Mouse (Mus musculus) liver, embryonic 14.5 days (tissue): Measurements from ENCODE around the gene Mrps5. TPM values are rescaled to one million over a fixed set of nuclear protein-coding genes. Genes with fewer than 3 reads are reported as not detected.

Source experiments
- ATAC-seq: fragments of 200-750 bp; cut with Nextera tagmentation; 2 replicates; pipeline ENCODE4 v1.8.0; 2017; ENCODE audit warnings: moderate number of reproducible peaks, mild to moderate bottlenecking, moderate library complexity; ENCODE audit not compliant: insufficient read depth
- DNase-seq, 3 experiments: peaks; one replicate each; pipeline ENCODE4 v3.0.0-alpha.2; 2012 to 2013; ENCODE audit warnings: low read depth in 3 of 3, low spot score in 3 of 3
- H3K27ac ChIP-seq: fragments of 300-500 bp; sonication (generic); 2 replicates; pipeline ENCODE4 v1.5.1; 2014; ENCODE audit warnings: moderate library complexity, mild to moderate bottlenecking, control low read depth, inconsistent platforms
- H3K27me3 ChIP-seq: fragments of 300-500 bp; sonication (generic); 2 replicates; pipeline ENCODE4 v1.6.1; 2014; ENCODE audit warnings: mild to moderate bottlenecking, low read length, moderate library complexity; ENCODE audit not compliant: control insufficient read depth, insufficient read depth
- H3K36me3 ChIP-seq: fragments of 300-500 bp; sonication (generic); replicated peaks from 2 replicates; pipeline ENCODE4 v1.6.1; 2014; ENCODE audit warnings: low read depth; ENCODE audit not compliant: control insufficient read depth, insufficient read depth
- H3K4me1 ChIP-seq, 2 experiments: fragments of 200-500 bp in 1 of 2; fragments of 300-500 bp in 1 of 2; sonication (generic) in 1 of 2; replicated peaks; 2 replicates each; pipeline ENCODE4 v1.6.1; 2012 to 2014; ENCODE audit warnings: antibody characterized with exemption in 1 of 2, inconsistent platforms in 1 of 2, low read length in 1 of 2; ENCODE audit not compliant: control insufficient read depth in 2 of 2, insufficient read depth in 2 of 2
- H3K4me2 ChIP-seq: fragments of 300-500 bp; sonication (generic); 2 replicates; pipeline ENCODE4 v1.6.1; 2014; ENCODE audit warnings: low read depth, mild to moderate bottlenecking, control low read depth, moderate library complexity
- H3K4me3 ChIP-seq, 2 experiments: fragments of 200-500 bp in 1 of 2; fragments of 300-500 bp in 1 of 2; sonication (generic) in 1 of 2; 2 replicates each; pipeline ENCODE4 v1.5.1; 2012 to 2014; ENCODE audit warnings: low read depth in 2 of 2, low read length in 2 of 2, mild to moderate bottlenecking in 2 of 2, control low read depth in 1 of 2, inconsistent platforms in 1 of 2, moderate library complexity in 1 of 2; ENCODE audit not compliant: insufficient read depth in 1 of 2
- H3K9ac ChIP-seq: fragments of 300-500 bp; sonication (generic); replicated peaks from 2 replicates; pipeline ENCODE4 v1.6.1; 2014; ENCODE audit warnings: mild to moderate bottlenecking, control low read depth, moderate library complexity
- H3K9me3 ChIP-seq: fragments of 300-500 bp; sonication (generic); 2 replicates; pipeline ENCODE4 v1.6.1; 2016; ENCODE audit warnings: low read length, mixed read lengths; ENCODE audit not compliant: control insufficient read depth
- CTCF ChIP-seq: IDR thresholded peaks from 2 replicates; pipeline ENCODE4 v1.5.1; 2016; ENCODE audit warnings: antibody characterized with exemption, low read depth, control low read depth
- EP300 ChIP-seq: IDR thresholded peaks from 2 replicates; pipeline ENCODE4 v1.6.1; 2016; ENCODE audit warnings: antibody characterized with exemption, low read depth
- WGBS: fragments of 180-500 bp; shearing (Covaris S2); extraction: QIAGEN DNeasy Blood & Tissue Kit; methylation state at CpG from one replicate; pipeline ENCODE4 v1.1.7; 2014; ENCODE audit not compliant: insufficient replicate concordance; 5-methylcytosine and 5-hydroxymethylcytosine counted together
- polyA plus RNA-seq, 2 experiments: library from polyadenylated mRNA; depleted of rRNA in 1 of 2; stranded (reverse) in 1 of 2; unstranded in 1 of 2; fragments of >200 nt; fragmentation: Nextera tagmentation in 1 of 2; extraction: Ambion mirVana in 1 of 2; gene quantifications; 2 replicates each; pipeline versions ENCODE4 v1.2.1 to v1.2.3; 2012 to 2014

Mrps5 gene
- polyA plus RNA-seq, 2 experiments = 46.4 to 80.1 TPM

GRCm38 (mm10) chr2:127573322-127573721, 13.7 kb upstream of the Mrps5 start:
- Histone ChIP-seq H3K9ac (no peak overlapping the region), H3K36me3 (no peaks in the 10 kb centered on the region; the same call in 1 of the 2 replicates), H3K27me3 (no peaks in the 10 kb centered on the region), H3K9me3 (no peaks in the 10 kb centered on the region), H3K4me2 (no peak overlapping the region), H3K4me1 (no peaks in the 10 kb centered on the region), H3K27ac (no peak overlapping the region), H3K4me3 (no peak overlapping the region)
- WGBS = 39% methylated on average over 1 of the region's 1 CpGs
- TF ChIP-seq EP300 = no peak
- no peak for TF ChIP-seq CTCF
- ATAC-seq (no peak), DNase-seq (no peak)

GRCm38 (mm10) chr2:127584436-127584858, 2.6 kb upstream of the Mrps5 start:
- H3K27me3 ChIP-seq = no peaks in the 10 kb centered on the region
- DNase-seq (peak; percentile 84 to 88 (median 85)), ATAC-seq (peak; percentile 75)
- H3K4me3 ChIP-seq = peak overlapping the region; percentile 55 to 58
- H3K27ac ChIP-seq = no peak overlapping the region
- no peaks in the 10 kb centered on the region for H3K9me3 ChIP-seq
- H3K4me2 ChIP-seq = peak overlapping the region; percentile 91
- TF ChIP-seq CTCF (peak; percentile 14; the same call in 1 of the 2 replicates), EP300 (no peak)
- WGBS = under 1% methylated on average over 24 of the region's 24 CpGs
- H3K36me3 ChIP-seq = no peaks in the 10 kb centered on the region
- H3K9ac ChIP-seq = peak overlapping the region; percentile 44
- peaks cover 0 to 21% of the 10 kb centered on the region in 2 experiments; a peak in 3 of 4 replicates for H3K4me1 ChIP-seq

GRCm38 (mm10) chr2:127587514-127587844, 457 bp downstream of the Mrps5 start:
- Histone ChIP-seq H3K4me2 (peak overlapping the region; percentile 76), H3K4me1 (peaks cover 0 to 21% of the 10 kb centered on the region in 2 experiments; a peak in 3 of 4 replicates), H3K27me3 (no peaks in the 10 kb centered on the region), H3K9ac (peak overlapping the region; percentile 91), H3K27ac (peak overlapping the region; percentile 74; the same call in 1 of the 2 replicates), H3K9me3 (no peaks in the 10 kb centered on the region), H3K36me3 (no peaks in the 10 kb centered on the region), H3K4me3 (peak overlapping the region; percentile 69 to 94)
- WGBS = 0% methylated on average over 22 of the region's 22 CpGs
- ATAC-seq = peak; percentile 44; the same call in 1 of the 2 replicates
- no peak for DNase-seq
- no peak for TF ChIP-seq EP300

- H3K36me3 ChIP-seq = no peaks in the 10 kb centered on the region
- no peak for TF ChIP-seq EP300
- TF ChIP-seq CTCF = no peak
- no peak overlapping the region for H3K4me3 ChIP-seq
- 72% methylated on average over 9 of the region's 9 CpGs for WGBS
- DNase-seq (no peak), ATAC-seq (no peak)
- peak overlapping the region; percentile 76; the same call in 1 of the 2 replicates for H3K4me2 ChIP-seq
- H3K4me1 ChIP-seq = peaks cover 0 to 21% of the 10 kb centered on the region in 2 experiments; a peak in 3 of 4 replicates
- no peaks in the 10 kb centered on the region for H3K27me3 ChIP-seq
- no peaks in the 10 kb centered on the region for H3K9me3 ChIP-seq
- H3K27ac ChIP-seq = no peak overlapping the region
- no peak overlapping the region for H3K9ac ChIP-seq
Measured at GRCm38 (mm10) chr2:127588897-127589296, 1.9 kb downstream of the Mrps5 start.

GRCm38 (mm10) chr2:127590204-127590603, 3.2 kb downstream of the Mrps5 start:
- peak overlapping the region; percentile 15; the same call in 1 of the 2 replicates for H3K4me2 ChIP-seq
- 74% methylated on average over 15 of the region's 15 CpGs for WGBS

More at GRCm38 (mm10) chr2:127590204-127590603, 3.2 kb downstream of the Mrps5 start:
- Histone ChIP-seq H3K9me3 (no peaks in the 10 kb centered on the region), H3K27ac (no peak overlapping the region), H3K36me3 (peaks cover 6% of the 10 kb centered on the region), H3K4me1 (peaks cover 0 to 18% of the 10 kb centered on the region in 2 experiments; a peak in 2 of 4 replicates), H3K9ac (no peak overlapping the region), H3K4me3 (no peak overlapping the region), H3K27me3 (no peaks in the 10 kb centered on the region)
- TF ChIP-seq CTCF = no peak
- no peak for TF ChIP-seq EP300
- DNase-seq (no peak), ATAC-seq (no peak)
